Mouse (Mus musculus) urinary bladder, postnatal 4 days (tissue): ENCODE measurements at regions not wholly inside any gene's neighbourhood (a gene's known extent, or its start where the extent isn't known, plus 50 kb on each side); places are given as distances from the start of the nearest gene placed in this dataset.
"Not testable (repeated sequence)": the region's sequence is repeated elsewhere in the genome, so short reads cannot be mapped to it uniquely, and the experiment has no call there.

Experiments used
- DNase-seq, 2 experiments: peaks; one replicate each; pipeline ENCODE4 v3.0.0; 2021 to 2022; ENCODE audit warnings: low spot score in 2 of 2

DNA sequence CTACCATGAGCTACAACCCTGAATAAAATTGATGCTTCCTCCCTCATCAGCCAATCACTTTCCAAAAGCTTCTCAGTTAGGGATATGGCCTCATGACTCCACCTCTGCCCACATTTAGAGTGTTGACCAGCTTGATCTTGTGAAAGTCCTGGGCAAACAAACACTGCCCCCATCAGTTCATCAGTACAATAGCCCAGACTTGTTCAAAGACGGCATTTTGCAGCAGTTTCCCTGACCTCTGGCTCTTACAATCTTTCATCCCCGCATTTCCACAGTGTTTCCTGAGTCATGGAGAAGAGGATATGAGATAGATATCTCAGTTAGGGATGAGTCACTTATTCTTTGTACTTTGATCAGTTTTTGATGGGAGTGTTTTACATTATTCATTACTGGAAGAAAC lies 203.5 kb upstream of the Asrgl1 start:
- DNase-seq, result not testable (repeated sequence)

DNA sequence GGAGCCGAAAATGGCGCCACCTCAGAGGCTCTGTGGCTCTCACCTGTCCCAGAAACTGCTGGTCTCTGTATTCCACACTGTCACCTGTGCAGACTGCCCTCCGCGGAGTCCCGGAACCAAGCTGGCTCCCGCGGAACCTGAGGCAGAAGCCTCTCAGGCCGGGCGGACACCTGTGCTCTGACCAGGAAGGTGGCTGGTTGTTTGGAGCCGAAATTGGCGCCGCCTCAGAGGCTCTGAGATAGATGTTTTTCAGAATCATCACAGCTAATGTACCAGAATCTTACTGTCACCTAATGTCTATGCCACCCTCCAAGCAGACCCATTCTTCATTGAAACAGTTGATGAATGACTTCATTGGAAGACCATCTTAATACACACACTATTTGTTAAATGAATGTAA lies 202.0 kb upstream of the Asrgl1 start:
- DNase-seq, result peak; percentile 13 to 52

DNA sequence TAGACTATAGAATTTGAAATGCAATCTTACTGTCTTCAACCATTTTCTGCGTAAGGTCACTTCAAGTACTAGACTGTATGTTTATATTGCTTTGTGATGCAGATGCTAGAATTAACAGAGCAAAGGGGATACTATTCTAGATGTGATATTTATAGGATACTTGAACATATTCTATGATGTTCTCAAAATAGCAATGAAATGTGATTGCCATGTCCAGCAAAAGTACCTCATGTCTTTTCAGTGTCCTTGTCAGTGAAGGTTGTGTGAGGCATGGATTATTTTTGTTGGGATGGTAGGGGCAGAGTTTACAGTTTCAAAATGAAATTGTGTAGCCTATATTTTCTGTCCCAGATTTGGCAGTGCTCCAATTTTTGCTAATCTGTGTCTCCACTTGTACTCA lies 182.5 kb upstream of the Asrgl1 start:
- not testable (repeated sequence) for DNase-seq

DNA sequence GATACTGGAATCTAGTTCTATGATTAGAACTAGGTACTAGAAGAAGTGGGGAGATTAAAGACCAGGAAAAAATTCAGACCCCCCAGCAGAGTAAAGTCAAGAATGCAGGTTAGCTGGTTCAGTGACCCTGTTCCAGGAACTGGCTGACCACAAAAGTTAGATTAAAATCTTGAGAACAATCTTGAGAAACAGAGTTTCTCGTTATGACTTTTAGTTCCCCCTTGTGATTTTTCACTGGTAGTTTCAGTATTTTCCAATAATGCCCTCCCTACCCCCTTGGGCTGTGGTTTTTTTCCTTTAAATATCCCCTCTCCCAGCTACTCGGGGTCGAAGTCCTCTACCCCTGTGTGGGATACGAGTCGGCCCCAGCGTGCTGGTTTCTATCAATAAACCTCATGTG lies 180.7 kb upstream of the Asrgl1 start:
- not testable (repeated sequence) for DNase-seq

DNA sequence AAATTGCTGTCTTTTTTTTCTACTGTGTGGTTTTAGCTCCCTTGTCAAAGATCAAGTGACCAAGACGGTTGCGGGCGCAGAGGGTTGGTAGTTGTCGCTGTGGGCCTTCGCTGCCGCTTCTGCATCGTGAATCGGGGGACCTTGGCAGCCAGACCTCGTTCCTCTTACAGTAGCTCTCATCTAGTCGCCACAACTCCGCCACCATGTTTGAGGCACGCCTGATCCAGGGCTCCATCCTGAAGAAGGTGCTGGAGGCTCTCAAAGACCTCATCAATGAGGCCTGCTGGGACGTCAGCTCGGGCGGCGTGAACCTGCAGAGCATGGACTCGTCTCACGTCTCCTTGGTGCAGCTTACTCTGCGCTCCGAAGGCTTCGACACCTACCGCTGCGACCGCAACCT lies 147.7 kb upstream of the Asrgl1 start:
- DNase-seq, result peak in 1 of 2 experiments; percentile 15

DNA sequence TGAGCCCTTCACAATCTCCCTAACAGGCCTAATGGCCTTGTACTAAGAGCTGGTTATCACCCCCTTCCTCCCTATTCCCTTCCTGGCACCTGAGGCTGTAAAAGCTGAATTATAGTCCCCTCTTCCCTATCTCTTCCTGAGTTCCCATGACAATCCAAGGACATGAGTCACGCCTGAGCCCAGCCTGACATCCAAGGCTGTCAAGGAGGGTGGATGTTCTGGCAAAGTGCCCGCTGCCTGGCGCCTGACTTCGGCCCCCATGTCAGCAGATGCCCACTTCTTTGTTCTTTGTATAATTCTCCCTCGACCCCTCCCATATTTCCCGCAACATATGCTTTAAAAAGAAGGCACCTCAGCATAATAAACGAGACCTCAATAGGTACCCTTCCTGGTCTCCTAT lies 99.2 kb upstream of the Asrgl1 start:
- DNase-seq, result not testable (repeated sequence)
